Mouse (Mus musculus) kidney, postnatal 14 days (tissue): ENCODE data around the gene Pdia6.

Experiments used
- DNase-seq: peaks from one replicate; pipeline ENCODE4 v3.0.0; 2022; ENCODE audit warnings: mixed read lengths

Pdia6 gene

DNA sequence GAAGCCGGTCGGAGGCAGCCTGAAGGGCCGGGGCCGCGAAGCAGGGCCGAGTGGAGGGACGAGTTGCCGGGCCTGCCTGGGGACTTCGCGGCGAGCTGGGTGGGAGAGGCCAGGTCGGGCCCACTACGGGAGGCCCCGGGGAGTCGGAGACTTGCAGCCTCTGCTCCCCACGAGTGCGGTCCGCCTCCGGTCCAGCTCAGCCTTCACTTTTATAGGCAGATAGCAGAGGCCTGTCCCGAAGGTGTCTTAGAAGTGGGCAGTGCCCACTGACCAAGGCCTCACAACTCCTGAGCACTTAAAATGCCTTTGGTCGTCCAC, 287 bp downstream of the Pdia6 start:
- DNase-seq, result no peak

DNA sequence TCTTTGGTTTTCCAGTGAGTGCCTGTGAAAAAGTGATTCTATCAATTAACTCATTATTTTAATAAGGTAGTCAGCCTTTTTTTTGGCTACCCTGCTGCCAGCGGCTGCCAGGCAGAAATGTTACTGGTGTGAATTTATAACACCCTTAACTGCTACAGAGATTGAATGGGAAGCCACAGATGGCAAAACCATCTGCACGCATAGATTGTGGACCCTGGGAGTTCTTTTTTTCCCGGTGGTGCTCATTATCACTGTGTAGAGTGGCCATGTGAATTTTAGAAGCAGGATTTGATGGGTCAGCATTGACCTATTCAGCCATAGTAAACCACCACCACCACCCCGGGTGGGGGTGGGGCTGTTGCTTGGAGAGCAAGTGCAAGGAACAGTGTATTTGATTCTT, 971 bp downstream of the Pdia6 start:
- no peak for DNase-seq

DNA sequence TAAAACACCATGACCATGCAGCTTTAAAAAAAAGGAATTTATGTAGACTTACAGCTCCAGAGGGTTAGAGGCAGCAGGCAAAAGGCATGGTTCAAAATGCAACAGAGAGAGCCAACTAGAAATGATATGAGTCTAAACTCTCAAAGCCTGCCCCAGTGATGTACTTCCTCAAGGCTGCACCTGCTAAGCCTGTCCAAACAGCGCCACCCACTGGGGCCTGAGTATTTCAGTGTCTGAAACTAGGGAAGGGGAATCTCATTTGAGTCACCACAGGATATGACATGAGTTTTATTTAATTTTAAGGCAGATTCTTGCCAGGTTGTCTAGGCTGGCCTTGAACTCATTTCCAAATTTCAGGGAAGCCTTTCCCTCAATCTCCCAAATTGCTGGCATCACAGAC, 4.9 kb downstream of the Pdia6 start:
- peak; percentile 33 for DNase-seq

DNA sequence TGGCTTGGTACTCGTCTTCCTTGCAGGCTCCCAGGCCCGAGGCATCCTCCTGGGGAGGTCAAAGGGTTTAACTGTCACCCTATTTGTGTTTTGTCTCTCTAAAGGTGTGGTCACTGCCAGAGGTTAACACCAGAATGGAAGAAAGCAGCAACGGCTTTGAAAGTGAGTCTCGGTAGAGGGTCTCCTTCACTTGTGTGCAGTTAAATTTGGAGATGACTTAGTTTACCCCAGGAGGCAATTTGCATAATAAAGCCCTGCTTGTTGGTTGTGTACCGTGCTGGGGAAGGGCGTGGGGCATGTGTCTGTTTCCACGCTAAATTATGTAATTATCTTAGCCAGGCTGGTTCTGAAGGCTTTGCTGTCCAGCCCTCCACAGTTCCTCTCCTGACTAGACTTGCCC, 7.5 kb downstream of the Pdia6 start:
- no peak for DNase-seq

DNA sequence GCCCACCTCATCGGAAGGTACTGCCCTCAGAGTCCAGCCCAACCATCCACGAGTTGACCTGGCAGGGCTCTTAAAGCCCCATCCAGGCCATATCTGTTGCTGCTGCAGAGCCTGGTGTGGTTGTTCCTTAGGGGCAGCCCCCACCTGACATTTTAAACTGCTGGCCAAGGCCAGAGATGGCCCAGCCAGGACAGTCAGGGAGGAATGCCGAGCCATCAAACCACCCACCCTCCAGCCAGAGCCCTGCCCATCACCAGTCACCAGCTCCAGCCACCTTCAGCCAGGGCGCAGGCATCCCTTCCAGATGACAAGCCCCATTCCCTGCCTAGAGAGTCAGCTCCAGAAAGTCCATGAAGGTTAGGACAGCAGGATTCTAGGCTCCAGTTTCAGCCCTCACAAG, 22.2 kb downstream of the Pdia6 start:
- DNase-seq, result no peak

DNA sequence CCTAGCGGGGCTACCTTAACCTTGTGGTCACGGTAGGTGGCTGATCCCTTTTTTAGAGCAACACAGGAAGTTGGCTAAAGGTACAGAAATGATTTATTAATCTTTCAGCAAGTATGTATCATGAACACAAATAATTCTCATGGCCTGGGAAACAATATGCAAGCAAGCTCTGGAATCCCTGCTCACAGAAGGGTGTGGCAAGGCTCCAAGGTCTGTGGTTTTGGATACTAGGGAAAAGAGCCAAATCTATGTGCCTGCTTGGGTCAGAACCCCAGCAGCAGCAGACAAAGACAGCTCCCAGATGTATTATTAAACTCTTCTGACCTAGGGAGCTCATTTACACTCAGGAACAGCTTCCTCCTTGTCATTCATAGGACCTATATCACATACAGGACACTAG, 22.7 kb downstream of the Pdia6 start:
- no peak for DNase-seq

DNA sequence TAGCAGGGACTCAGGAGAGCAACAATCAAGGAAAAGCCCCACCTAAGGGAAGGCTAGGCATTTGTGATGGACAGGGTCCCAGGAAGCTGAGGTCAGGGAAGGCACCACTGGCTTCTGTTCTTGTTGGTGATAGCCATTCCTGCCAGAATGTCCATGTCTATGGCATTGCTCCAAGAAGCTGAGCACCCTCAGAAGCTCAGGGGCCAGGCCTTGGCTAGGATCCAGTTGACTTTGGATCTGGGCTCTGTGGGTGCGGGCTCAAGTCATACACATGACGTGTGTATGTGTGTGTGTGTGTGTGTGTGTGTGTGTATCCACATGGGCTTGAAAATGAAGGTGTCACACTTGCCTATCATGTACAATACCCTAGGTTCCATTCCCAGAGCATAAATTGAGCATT, 23.6 kb downstream of the Pdia6 start:
- DNase-seq, result peak; percentile 37

DNA sequence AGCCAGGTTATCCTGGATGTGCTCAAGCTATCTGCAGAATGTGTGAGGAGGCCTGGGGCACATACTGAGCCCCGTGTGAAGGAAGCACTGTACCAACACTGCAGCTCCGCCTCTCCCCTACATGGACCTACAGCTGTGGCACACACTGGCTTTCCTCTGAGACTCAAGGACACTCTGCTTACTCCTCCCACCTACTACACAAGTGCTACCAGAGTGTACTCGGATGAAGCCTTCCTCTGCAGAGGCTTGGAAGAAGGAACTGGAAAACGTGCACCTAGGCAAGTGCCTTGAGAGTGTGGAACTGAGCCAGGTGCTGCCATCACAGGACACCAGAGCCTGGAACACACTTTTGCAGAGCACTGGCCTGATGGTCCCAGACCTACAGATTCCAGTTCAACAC, 24.2 kb downstream of the Pdia6 start:
- DNase-seq, result no peak

DNA sequence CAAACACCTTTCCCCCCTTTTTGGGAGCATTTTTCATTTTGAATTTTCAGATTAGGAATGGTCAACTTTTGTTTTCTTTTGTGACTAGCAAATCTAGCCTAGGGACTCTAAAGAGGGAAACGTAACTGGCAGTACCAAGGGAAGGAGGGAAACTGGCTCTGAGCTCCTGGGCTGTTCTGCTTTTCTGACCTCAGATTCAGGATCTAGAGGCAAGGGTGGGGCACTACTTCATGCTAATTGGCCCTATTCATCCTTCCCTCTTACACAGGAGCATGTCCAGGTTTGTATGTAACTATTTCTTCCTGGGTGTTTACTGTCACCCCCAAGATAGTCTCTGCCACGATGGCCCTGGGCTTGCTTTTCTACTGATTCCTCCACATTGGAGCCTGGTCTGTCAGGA, 30.6 kb downstream of the Pdia6 start:
- DNase-seq, result no peak

DNA sequence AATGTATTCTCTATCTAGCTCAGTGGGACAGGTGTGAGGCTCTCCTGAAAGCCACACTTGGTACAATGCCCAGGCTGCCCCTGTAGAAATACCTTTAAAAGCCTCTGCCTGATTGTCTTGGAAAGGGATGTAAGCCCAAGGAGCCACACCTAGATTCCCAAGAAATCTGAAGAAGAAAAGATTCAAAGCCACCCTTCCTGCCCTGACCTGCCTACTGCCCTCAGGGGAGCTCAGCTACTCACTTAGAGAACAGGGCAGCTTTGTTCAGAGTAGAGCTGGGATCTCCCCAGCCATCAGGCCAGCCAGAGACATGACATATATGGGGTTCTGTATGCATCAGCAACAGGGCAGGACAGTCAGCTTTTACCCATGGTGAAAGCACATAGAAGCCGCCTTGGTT, 33.6 kb downstream of the Pdia6 start:
- no peak for DNase-seq

DNA sequence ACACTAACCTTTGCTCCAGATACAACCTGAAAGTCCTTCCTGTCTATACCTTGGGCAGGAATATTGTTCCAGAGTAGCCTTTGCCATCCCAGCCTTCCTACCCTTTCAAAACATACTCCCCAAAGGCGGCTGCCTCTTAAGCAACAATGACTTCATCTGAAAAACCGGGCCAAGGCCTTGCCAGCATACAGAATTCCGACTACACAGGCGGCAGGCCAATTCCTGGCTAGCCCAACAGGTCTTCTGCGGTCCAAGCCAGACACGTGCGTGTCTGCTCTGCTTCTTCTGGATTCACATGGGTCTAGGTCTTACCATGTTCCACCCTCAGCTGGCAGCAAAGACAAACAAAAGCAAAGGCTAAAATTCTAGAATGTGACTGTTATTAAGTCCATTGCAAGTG, 39.1 kb downstream of the Pdia6 start:
- no peak for DNase-seq

DNA sequence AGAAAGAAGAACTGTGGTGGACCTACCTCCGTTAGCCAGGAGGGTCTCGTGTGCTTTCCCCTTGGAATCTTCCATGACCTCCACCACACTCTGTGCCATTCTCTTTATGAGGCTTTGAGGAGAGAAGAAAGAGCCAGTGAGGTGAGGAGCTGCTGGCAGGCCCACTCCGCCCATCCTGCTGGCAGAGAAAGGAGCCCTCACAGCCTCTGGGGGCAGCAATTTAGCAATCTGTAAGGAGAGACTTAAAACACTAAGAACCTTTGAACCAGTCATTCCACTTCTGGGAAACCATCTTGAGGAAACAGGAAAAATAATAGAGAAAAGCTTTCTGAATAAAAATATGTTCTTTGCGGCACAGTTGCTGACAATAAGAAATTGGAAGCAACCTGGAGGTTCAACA, 41.9 kb downstream of the Pdia6 start:
- DNase-seq, result no peak

DNA sequence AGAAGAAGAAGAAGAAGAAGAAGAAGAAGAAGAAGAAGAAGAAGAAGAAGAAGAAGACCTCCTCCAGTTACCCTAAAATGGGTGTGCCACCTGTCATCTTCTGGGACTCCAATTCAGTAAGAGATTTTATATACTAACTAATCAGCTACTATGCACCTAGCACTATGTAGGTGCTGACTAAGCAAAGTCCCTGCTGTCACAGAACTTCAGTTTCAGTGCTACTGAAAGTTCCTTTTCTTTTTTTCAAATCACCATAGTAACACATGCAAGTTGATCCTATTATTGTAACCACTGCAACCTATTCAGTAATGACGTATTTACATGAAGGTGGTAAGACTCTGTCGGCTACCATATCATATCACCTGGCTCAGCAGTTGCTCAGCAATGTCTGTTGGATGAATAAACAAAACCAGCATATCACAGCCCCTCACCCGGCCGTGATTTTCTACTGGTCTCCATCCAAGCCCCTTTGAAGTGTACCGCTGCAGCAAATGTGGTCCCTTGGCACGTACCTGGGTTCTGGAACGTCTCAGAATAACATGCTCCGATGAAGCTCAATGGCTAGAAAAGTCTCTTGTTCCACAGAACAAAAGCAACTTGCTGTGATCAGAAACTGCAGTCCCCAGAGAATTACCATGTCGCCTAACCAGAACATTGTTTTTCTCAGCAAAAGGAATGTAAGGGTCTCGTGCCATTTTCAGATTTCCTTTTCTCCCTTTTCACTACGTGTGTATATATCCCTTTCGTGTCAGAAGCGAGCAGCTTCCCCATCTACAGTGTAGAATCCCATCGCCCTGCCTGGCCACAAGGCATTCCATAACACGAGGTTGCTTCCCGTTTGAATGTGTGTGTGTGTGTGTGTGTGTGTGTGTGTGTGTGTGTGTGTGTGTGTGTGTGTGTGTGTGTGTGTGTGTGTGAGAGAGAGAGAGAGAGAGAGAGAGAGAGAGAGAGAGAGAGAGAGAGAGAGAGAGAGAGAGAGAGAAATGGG, 44.8 kb downstream of the Pdia6 start:
- DNase-seq, result no peak

DNA sequence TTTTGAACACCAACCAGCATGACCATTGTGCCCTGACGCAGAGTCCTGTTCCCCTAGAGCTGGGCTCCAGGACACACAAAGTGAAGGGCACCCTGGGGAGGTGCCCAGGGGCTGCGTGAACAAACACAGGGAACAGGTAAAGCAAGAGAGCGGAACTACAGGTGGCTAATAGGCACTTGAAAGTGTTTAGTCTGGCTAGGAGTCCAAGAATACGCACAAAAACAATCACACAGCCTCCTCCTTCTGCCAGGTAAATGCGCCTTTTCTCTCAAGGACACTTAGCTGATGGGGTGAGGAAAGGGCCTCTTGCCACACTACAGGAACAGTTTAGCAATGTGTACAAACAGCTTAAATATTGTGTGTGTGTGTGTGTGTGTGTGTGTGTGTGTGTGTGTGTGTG, 49.8 kb downstream of the Pdia6 start:
- DNase-seq, result no peak

DNA sequence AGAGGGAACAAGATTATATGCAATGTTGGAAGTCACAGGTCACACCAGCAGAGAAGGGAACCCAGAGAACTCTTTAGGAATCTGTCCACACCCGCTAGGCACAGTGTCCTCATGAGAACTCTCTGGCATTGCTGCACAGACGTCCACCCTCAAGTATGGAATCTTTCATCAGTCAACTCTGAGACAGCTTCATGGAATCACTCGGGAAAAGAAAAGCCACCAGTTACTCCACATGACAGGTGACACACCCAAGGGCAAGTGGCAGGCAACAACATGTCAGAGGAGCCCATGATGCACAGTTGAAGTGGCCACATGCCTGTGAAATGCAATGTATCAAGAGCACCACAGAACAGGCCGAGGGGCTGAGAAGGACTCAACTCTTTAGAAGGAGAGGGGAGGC, 51.6 kb downstream of the Pdia6 start:
- no peak for DNase-seq

DNA sequence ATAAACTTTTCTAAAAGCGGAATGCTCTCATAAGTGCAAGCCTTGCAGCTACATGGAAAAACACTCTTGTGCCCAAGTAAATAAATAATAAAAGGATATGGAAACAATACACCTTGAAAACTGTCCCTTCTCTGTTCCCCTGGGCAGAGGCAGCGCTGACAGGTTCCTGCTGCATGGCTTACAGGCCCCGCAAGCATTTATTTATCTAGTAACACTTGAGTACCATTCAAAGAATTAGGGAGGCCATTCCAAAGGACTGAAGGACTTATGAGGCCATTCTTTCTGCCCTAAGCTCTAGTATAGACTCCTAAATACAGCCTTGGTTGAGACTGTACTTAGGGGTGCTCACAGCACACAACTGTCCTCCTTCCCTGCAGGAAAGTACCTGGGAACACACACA, 52.1 kb downstream of the Pdia6 start:
- DNase-seq, result no peak

DNA sequence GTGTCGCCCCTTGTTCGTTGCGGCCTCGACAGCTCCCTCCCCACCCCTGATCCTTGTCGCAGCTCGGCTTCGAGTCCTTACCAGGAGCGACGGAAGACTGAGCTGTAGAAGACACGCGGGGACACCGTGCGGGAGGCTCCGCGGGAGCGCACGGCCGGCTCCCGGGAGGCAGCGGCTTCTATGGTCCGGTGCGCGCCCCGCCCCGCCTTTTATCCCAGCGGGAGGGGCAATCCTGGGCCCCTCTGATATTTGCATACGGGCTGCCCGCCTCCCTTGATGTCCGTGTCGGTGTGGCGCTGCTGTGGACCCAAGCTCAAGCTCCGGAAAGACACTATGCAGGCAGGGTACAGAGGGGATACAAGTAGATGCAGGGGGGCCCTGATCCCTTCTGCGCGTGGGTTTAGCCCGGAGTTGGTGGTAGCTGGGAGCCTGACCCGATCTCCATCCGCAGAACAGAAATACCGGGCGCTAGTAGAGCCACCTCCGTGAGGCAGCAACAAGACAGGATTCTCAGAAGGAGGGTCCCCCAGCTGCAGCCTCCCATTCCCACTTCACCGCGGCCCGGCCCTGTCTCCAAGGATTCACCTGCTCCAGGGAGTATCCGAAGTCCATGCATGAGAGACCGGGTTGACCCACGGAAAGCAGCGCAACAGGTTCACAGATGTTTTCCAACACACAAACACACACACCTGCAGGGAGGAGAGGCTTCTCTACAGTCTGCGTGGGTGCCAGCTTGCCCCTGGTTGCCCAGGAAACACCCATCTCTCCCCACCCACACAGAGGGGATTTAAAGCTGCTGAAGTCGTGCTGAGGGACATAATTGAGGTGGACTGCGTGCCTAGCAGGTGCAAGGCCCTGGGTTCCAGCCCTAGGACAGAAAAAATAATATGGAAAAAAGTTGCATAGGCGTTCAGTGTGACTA, 58.5 kb downstream of the Pdia6 start:
- DNase-seq, result peak; percentile 66

DNA sequence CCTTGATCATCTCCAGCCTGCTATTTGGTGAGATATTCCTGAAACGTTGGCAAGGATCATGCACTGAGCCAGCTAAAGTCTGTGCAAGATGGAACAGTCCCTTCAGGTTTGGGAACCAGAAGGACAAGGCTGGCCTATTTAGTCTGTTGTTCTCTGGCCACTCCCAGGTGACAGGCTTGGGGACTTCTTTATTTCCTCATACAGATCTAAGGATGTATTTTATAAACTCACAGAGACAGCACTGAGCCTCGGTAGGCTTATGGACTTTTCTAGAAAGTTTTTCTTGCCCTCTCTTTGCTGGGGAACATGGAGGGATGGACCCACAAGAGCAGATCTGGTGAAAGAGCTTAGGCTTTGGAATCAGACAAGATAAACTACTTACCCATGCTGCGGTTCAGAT, 62.9 kb downstream of the Pdia6 start, which contains the start of gene Atp6v1c2:
Gene Atp6v1c2, minus strand, starts transcription at position 101 of the 400 bp plus-strand sequence.
- DNase-seq, result no peak

DNA sequence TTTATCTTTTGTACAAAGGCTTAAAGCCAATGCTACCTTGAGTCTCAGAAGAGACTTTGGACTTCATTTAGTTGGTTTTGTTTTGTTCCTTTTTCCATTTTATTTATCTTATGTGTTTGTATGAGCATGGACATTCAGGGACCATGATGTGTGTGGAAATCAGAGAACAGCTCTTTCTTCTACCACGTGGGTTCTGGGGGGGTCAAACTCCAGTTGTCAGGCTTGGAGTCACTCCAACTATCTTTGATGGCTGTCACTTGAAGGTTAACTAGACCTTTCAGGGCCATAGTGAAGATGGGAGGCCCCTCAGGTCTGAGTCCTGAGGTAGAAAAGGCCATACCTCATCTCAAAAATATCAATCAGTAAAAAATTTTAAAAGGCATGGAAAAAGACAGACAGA, 67.1 kb downstream of the Pdia6 start:
- DNase-seq, result peak; percentile 10
